Mouse (Mus musculus) hindbrain, embryonic 11.5 days (tissue): ENCODE results near the gene Rpp14. TPM values are rescaled to one million over a fixed set of nuclear protein-coding genes. Genes with fewer than 3 reads are reported as not detected.

Experiments used
- ATAC-seq: fragments of 200-750 bp; cut with Nextera tagmentation; 2 replicates; pipeline ENCODE4 v1.8.0; 2017; ENCODE audit warnings: mild to moderate bottlenecking, moderate TSS enrichment, moderate library complexity; ENCODE audit not compliant: low FRiP score
- DNase-seq: peaks from one replicate; pipeline ENCODE4 v3.0.0-alpha.2; 2015; ENCODE audit warnings: low spot score
- H3K27ac ChIP-seq: fragments of 300-500 bp; sonication (generic); 2 replicates; pipeline ENCODE4 v1.5.1; 2014; ENCODE audit warnings: mild to moderate bottlenecking, low read depth, low read length
- H3K27me3 ChIP-seq: fragments of 300-500 bp; sonication (generic); 2 replicates; pipeline ENCODE4 v1.6.1; 2014; ENCODE audit warnings: mild to moderate bottlenecking, low read length, moderate library complexity, mixed read lengths; ENCODE audit not compliant: control insufficient read depth, insufficient read depth
- H3K36me3 ChIP-seq: fragments of 300-500 bp; sonication (generic); 2 replicates; pipeline ENCODE4 v1.6.1; 2014; ENCODE audit warnings: mild to moderate bottlenecking, low read length, moderate library complexity, mixed read lengths; ENCODE audit not compliant: control insufficient read depth, insufficient read depth
- H3K4me1 ChIP-seq: fragments of 300-500 bp; sonication (generic); replicated peaks from 2 replicates; pipeline ENCODE4 v1.6.1; 2014; ENCODE audit warnings: low read length, mixed read lengths; ENCODE audit not compliant: control insufficient read depth, insufficient read depth
- H3K4me2 ChIP-seq: fragments of 300-500 bp; sonication (generic); replicated peaks from 2 replicates; pipeline ENCODE4 v1.6.1; 2014; ENCODE audit warnings: mild to moderate bottlenecking, low read depth, low read length
- H3K4me3 ChIP-seq: fragments of 300-500 bp; sonication (generic); 2 replicates; pipeline ENCODE4 v1.5.1; 2014; ENCODE audit warnings: low read depth, low read length
- H3K9ac ChIP-seq: fragments of 300-500 bp; sonication (generic); 2 replicates; pipeline ENCODE4 v1.6.1; 2014; ENCODE audit warnings: low read depth, low read length
- H3K9me3 ChIP-seq: fragments of 300-500 bp; sonication (generic); 2 replicates; pipeline ENCODE4 v1.6.1; 2016; ENCODE audit warnings: low read length; ENCODE audit not compliant: control insufficient read depth
- WGBS: fragments of 180-500 bp; shearing (Covaris S2); extraction: QIAGEN DNeasy Blood & Tissue Kit; methylation state at CpG from one replicate; pipeline ENCODE4 v1.1.7; 2014; 5-methylcytosine and 5-hydroxymethylcytosine counted together
- polyA plus RNA-seq: library from polyadenylated mRNA; unstranded; fragments of >200 nt; fragmentation: Nextera tagmentation; extraction: Ambion mirVana; gene quantifications from 2 replicates; pipeline ENCODE4 v1.2.1, GENCODE M21; 2014

Rpp14 gene
- polyA plus RNA-seq, 1 experiment from 2014 or later, result 56.9 TPM

- Histone ChIP-seq H3K9ac (no peak overlapping the region), H3K27ac (no peak overlapping the region), H3K9me3 (no peaks in the 10 kb centered on the region), H3K36me3 (no peaks in the 10 kb centered on the region), H3K4me1 (no peaks in the 10 kb centered on the region), H3K27me3 (no peaks in the 10 kb centered on the region), H3K4me2 (no peak overlapping the region), H3K4me3 (no peak overlapping the region)
- 88% methylated on average over 8 of the region's 8 CpGs for WGBS
- DNase-seq, result no peak
- ATAC-seq, result no peak
These were observed 52.6 kb downstream of the Rpp14 start for GRCm38 (mm10) chr14:8132789-8133188.

DNA sequence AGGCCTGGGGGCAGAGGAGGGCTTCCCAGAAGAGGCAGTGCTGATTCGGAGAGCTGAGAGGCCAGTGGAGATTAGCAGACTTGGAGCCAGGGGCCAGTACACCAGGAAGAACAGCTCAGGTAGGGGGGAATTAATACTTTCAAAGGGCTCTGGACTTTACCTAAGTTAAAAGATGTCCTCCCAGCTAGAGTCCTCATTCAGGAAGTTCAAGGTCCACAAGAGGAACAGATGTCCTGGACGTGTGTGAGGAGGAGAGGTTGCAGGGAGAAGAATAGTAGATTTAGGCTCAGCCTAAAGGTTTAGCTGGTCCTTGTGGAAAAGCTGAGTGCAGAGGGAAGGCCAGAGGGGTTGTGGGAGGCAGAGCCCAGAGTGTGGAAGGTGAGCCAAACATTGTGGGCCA, 54.1 kb downstream of the Rpp14 start:
- DNase-seq (no peak), ATAC-seq (no peak)
- 83% methylated on average over 2 of the region's 2 CpGs for WGBS
- Histone ChIP-seq H3K27ac (no peak overlapping the region), H3K9me3 (no peaks in the 10 kb centered on the region), H3K4me1 (no peaks in the 10 kb centered on the region), H3K4me3 (no peak overlapping the region), H3K4me2 (no peak overlapping the region), H3K36me3 (no peaks in the 10 kb centered on the region), H3K27me3 (no peaks in the 10 kb centered on the region), H3K9ac (no peak overlapping the region)

DNA sequence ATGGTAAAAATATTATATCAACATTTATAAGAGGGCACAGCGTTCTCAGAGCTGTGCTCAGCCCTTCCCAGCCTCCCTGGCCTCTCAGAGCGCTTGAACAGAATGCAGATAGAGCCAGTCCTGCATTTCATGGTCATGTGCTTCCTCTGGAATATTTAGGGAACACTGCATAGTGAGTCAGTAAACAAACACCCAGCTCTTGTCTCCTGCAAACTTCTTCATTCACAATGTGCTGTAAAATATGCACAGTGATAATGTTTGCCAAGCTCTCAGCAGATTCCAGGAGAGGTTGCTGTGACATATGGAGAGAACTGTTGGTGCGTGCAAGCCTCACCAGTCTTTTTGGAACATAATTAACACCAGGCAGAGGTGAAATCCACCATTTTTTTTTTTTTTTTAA, 55.0 kb downstream of the Rpp14 start:
- Histone ChIP-seq H3K4me3 (no peak overlapping the region), H3K27me3 (no peaks in the 10 kb centered on the region), H3K9ac (no peak overlapping the region), H3K4me1 (no peaks in the 10 kb centered on the region), H3K9me3 (no peaks in the 10 kb centered on the region), H3K4me2 (no peak overlapping the region), H3K36me3 (no peaks in the 10 kb centered on the region), H3K27ac (no peak overlapping the region)
- no peak for DNase-seq
- 90% methylated on average over 3 of the region's 3 CpGs for WGBS
- no peak for ATAC-seq

DNA sequence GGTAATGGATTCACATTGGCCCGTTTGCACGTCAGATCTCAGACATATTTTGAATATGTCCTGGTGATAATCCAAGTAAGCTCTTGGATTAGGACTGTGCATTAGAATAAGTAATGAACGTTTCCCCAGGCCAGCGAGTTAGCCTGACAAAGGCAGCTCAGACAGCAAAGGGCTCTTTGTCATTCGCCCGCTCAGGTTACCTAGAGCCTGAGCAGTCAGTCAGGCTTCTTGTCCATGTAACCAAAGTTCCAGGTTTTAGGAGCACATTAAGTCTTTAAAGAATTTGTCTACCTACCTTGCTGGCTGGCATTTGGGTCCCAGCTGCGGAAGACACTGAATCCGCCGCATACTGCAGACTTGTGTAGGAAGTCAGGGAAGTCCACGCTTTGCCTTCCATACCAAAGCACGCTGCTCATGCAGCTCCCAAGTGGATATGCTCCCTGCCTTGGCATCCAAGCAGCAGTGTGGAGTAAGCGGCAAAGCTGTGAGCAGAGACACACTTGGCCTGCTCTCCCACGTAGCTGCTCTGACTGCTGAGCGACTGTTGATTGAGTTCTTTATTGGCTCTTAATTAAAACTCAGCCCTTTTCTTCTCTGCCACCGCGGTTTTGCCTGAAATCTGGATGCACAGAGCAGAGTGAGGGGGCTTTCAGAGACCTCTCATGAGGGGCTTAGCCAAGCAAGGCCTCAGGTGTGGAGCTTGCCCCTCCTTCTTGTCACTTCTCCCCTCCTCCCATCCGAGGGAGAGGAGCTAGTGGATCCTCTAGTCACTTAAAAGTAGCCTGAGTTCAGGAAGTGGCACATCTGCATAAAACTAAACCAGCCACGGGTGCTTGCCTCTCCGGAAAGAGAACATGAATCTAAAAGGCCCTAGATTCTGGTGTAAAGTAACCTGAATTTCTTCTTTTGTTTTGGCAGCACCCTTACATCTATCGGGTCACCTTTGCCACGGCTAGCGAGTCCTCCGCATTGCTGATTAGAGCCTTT, 59.9 kb downstream of the Rpp14 start:
- 61% methylated on average over 23 of the region's 23 CpGs for WGBS
- no peak overlapping the region for H3K27ac ChIP-seq
- H3K4me2 ChIP-seq, result no peak overlapping the region
- H3K4me3 ChIP-seq, result no peak overlapping the region
- no peaks in the 10 kb centered on the region for H3K36me3 ChIP-seq
- no peak for DNase-seq
- no peaks in the 10 kb centered on the region for H3K4me1 ChIP-seq
- ATAC-seq, result no peak
- H3K9ac ChIP-seq, result no peak overlapping the region
- no peaks in the 10 kb centered on the region for H3K27me3 ChIP-seq
- H3K9me3 ChIP-seq, result no peaks in the 10 kb centered on the region

DNA sequence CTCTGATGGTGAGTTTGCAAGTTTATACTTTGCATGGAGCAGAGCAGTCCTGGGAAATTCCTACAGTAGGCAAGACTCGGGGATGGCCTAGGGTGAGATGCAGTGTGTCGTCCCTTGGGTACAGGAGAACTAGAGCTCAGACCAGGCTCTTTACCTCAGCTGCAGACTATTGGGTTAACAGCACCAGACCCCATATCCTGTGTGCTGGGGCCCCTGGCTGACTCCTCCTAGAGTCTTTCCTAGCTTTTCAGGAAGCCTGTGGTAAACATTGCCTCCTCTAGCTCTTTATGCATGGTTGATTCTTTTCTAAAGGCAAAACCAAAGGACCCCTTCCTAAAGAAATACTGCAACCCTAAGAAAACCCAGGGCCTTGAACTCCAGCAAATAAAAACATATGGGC, 61.0 kb downstream of the Rpp14 start:
- Histone ChIP-seq H3K9ac (no peak overlapping the region), H3K4me2 (no peak overlapping the region), H3K9me3 (no peaks in the 10 kb centered on the region), H3K4me3 (no peak overlapping the region), H3K27me3 (no peaks in the 10 kb centered on the region), H3K36me3 (no peaks in the 10 kb centered on the region), H3K4me1 (no peaks in the 10 kb centered on the region), H3K27ac (no peak overlapping the region)
- 76% methylated on average over 2 of the region's 2 CpGs for WGBS
- ATAC-seq, result no peak
- DNase-seq, result no peak

Other genes with a start within 250 kb of the Rpp14 start
- 0.63 TPM in 1 of 2 replicates, not detected in the other for gene Gm45521, start 123.1 kb upstream of the Rpp14 start, polyA plus RNA-seq
- 0.03 TPM in 1 of 2 replicates, not detected in the other for gene Dnase1l3, start 85.8 kb upstream of the Rpp14 start, polyA plus RNA-seq
- 15.3 and 16.1 TPM in 2 replicates for gene Abhd6, start 77.5 kb upstream of the Rpp14 start, polyA plus RNA-seq
- 32.4 and 36.4 TPM in 2 replicates for gene Pxk, start 17.8 kb downstream of the Rpp14 start, polyA plus RNA-seq
- 228 and 233 TPM in 2 replicates for gene Pdhb, start 92.7 kb downstream of the Rpp14 start, polyA plus RNA-seq
- gene Kctd6, start 133.8 kb downstream of the Rpp14 start, polyA plus RNA-seq, result 8.2 and 11.2 TPM in 2 replicates
- 0.20 and 0.29 TPM in 2 replicates for gene Acox2, start 179.0 kb downstream of the Rpp14 start, polyA plus RNA-seq
- 0.27 and 0.46 TPM in 2 replicates for gene Fam107a, start 237.7 kb downstream of the Rpp14 start, polyA plus RNA-seq